Mouse (Mus musculus) MEL (cell line): ENCODE measurements around the gene Anln. TPM values are rescaled to one million over a fixed set of nuclear protein-coding genes. Genes with fewer than 3 reads are reported as not detected.

Source experiments
- DNase-seq: peaks from one replicate; pipeline ENCODE4 v3.0.0; 2011; ENCODE audit warnings: low read depth, low spot score
- H3K27ac ChIP-seq: 2 replicates; pipeline ENCODE4 v1.5.1; 2012; ENCODE audit warnings: low read depth, mild to moderate bottlenecking, control low read depth, low read length, moderate library complexity; ENCODE audit not compliant: control insufficient read depth
- H3K27me3 ChIP-seq, 2 experiments: fragments of 150-350 bp in 1 of 2; sonication (generic) in 1 of 2; 2 replicates each; pipeline ENCODE4 v1.6.1; 2012; ENCODE audit warnings: low read length in 2 of 2, mild to moderate bottlenecking in 2 of 2, improper control_type of control experiment in 1 of 2, moderate library complexity in 1 of 2; ENCODE audit not compliant: insufficient read depth in 2 of 2, control insufficient read depth in 1 of 2
- H3K36me3 ChIP-seq, 2 experiments: 2 replicates each; pipeline ENCODE4 v1.6.1; 2012 to 2014; ENCODE audit warnings: low read length in 2 of 2, improper control_type of control experiment in 1 of 2, inconsistent platforms in 1 of 2, mild to moderate bottlenecking in 1 of 2; ENCODE audit not compliant: insufficient read depth in 2 of 2, control insufficient read depth in 1 of 2
- H3K4me1 ChIP-seq, 2 experiments: fragments of 150-350 bp in 1 of 2; sonication (generic) in 1 of 2; 2 replicates each; pipeline ENCODE4 v1.6.1; 2012; ENCODE audit warnings: low read length in 2 of 2, improper control_type of control experiment in 1 of 2, mild to moderate bottlenecking in 1 of 2; ENCODE audit not compliant: insufficient read depth in 2 of 2, control insufficient read depth in 1 of 2
- H3K4me3 ChIP-seq, 2 experiments: fragments of 150-350 bp in 1 of 2; sonication (generic) in 1 of 2; 2 replicates each; pipeline ENCODE4 v1.5.1; 2012; ENCODE audit warnings: low read depth in 2 of 2, low read length in 2 of 2, mild to moderate bottlenecking in 2 of 2, moderate library complexity in 2 of 2, control low read depth in 1 of 2, improper control_type of control experiment in 1 of 2; ENCODE audit not compliant: control insufficient read depth in 1 of 2, insufficient read depth in 1 of 2
- H3K79me2 ChIP-seq: 2 replicates; pipeline ENCODE4 v1.6.1; 2012; ENCODE audit warnings: mild to moderate bottlenecking, low read length, moderate library complexity; ENCODE audit not compliant: control insufficient read depth, poor library complexity, insufficient read depth
- H3K9ac ChIP-seq: 2 replicates; pipeline ENCODE4 v1.6.1; 2012; ENCODE audit warnings: low read depth, mild to moderate bottlenecking, control low read depth, low read length, moderate library complexity; ENCODE audit not compliant: control insufficient read depth, poor library complexity, severe bottlenecking
- H3K9me3 ChIP-seq: fragments of 150-350 bp; sonication (generic); replicated peaks from 2 replicates; pipeline ENCODE4 v1.6.1; 2012; ENCODE audit warnings: mild to moderate bottlenecking, low read length, improper control_type of control experiment, moderate library complexity; ENCODE audit not compliant: insufficient read depth
- CHD1 ChIP-seq: IDR thresholded peaks from 2 replicates; pipeline ENCODE4 v1.6.1; 2012; ENCODE audit warnings: low read depth, mild to moderate bottlenecking, inconsistent platforms, low read length, improper control_type of control experiment
- NELFE ChIP-seq: IDR thresholded peaks from 2 replicates; pipeline ENCODE4 v1.6.1; 2011; ENCODE audit warnings: low read depth, low read length, improper control_type of control experiment
- polyA plus RNA-seq, 2 experiments: library from polyadenylated mRNA; stranded (reverse) in 1 of 2; unstranded in 1 of 2; fragments of >175 nt in 1 of 2; fragments of >200 nt in 1 of 2; gene quantifications; 2 replicates each; pipeline versions ENCODE4 v1.2.1 to v1.2.4; 2012; ENCODE audit warnings: low replicate concordance in 2 of 2, low read depth in 1 of 2; ENCODE audit not compliant: insufficient read length in 2 of 2, insufficient read depth in 1 of 2, missing spikeins in 1 of 2
- total RNA-seq: library from RNA; depleted of rRNA; stranded (reverse); fragments of 300-350 nt; gene quantifications from 2 replicates; pipeline ENCODE4 v1.2.3, GENCODE M21; 2012; rRNA removed

Anln gene
- total and polyA plus RNA-seq, 3 experiments = 93.3 to 114 (median 93.3) TPM

- no peak for TF ChIP-seq CHD1
- no peak for TF ChIP-seq NELFE
- H3K27ac ChIP-seq = no peak overlapping the region
- no peaks in the 10 kb centered on the region for H3K9me3 ChIP-seq
- H3K27me3 ChIP-seq = peaks cover 2 to 8% of the 10 kb centered on the region in 2 experiments; a peak in 2 of 4 replicates
- DNase-seq = no peak
- no peaks in the 10 kb centered on the region for H3K79me2 ChIP-seq
- H3K4me1 ChIP-seq = no peaks in the 10 kb centered on the region
- no peaks in the 10 kb centered on the region for H3K36me3 ChIP-seq
- no peak overlapping the region for H3K9ac ChIP-seq
- H3K4me3 ChIP-seq = no peak overlapping the region
These were observed 86.8 kb downstream of the Anln start for GRCm38 (mm10) chr9:22302199-22302598.

Other genes starting within 250 kb of the Anln start
- 80.2 and 103 TPM in 2 replicates for gene Pigyl, start 232.3 kb downstream of the Anln start, total RNA-seq
- gene Pigyl, start 232.3 kb downstream of the Anln start, polyA plus RNA-seq = 100 to 1,000 TPM in 1 of 2 experiments, not detected in 1; 146 TPM
- not detected in 2 replicates for gene Zfp872, start 201.1 kb downstream of the Anln start, total RNA-seq
- not detected for gene Zfp872, start 201.1 kb downstream of the Anln start, polyA plus RNA-seq
- gene Zfp809, start 163.5 kb downstream of the Anln start, total RNA-seq = 58.6 and 67.8 TPM in 2 replicates
- gene Zfp809, start 163.5 kb downstream of the Anln start, polyA plus RNA-seq = 100 to 1,000 TPM in 1 of 2 experiments, not detected in 1; 101 TPM
- 10.5 and 12.1 TPM in 2 replicates for gene Zfp599, start 129.3 kb downstream of the Anln start, total RNA-seq
- gene Zfp599, start 129.3 kb downstream of the Anln start, polyA plus RNA-seq = 1 to 10 TPM in 1 of 2 experiments, not detected in 1; 7.6 TPM
- gene Zfp810, start 81.5 kb downstream of the Anln start, total RNA-seq = not detected in 2 replicates
- under 1 TPM in 1 of 2 experiments, not detected in 1; 0.13 TPM for gene Zfp810, start 81.5 kb downstream of the Anln start, polyA plus RNA-seq
- 4.1 and 4.5 TPM in 2 replicates for gene 9530077C05Rik, start 22.3 kb upstream of the Anln start, total RNA-seq
- 1 to 10 TPM in 1 of 2 experiments, not detected in 1; 6.9 TPM for gene 9530077C05Rik, start 22.3 kb upstream of the Anln start, polyA plus RNA-seq
- gene Gm17545, start 65.1 kb upstream of the Anln start, total RNA-seq = not detected in 2 replicates
- gene Gm17545, start 65.1 kb upstream of the Anln start, polyA plus RNA-seq = not detected
- gene Rp9, start 80.6 kb upstream of the Anln start, total RNA-seq = 334 and 405 TPM in 2 replicates
- 100 to 1,000 TPM; 225 to 417 TPM for gene Rp9, start 80.6 kb upstream of the Anln start, polyA plus RNA-seq
- 15.1 and 18.5 TPM in 2 replicates for gene Bbs9, start 86.5 kb upstream of the Anln start, total RNA-seq
- gene Bbs9, start 86.5 kb upstream of the Anln start, polyA plus RNA-seq = 10 to 100 TPM in 1 of 2 experiments, not detected in 1; 19.5 TPM